Mouse (Mus musculus) thymus, postnatal 4 days (tissue): ENCODE data around the gene Entpd4b.
"Not testable (repeated sequence)": the region's sequence is repeated elsewhere in the genome, so short reads cannot be mapped to it uniquely, and the experiment has no call there.

ENCODE experiments used
- DNase-seq: peaks from one replicate; pipeline ENCODE4 v3.0.0; 2021

Entpd4b gene

DNA sequence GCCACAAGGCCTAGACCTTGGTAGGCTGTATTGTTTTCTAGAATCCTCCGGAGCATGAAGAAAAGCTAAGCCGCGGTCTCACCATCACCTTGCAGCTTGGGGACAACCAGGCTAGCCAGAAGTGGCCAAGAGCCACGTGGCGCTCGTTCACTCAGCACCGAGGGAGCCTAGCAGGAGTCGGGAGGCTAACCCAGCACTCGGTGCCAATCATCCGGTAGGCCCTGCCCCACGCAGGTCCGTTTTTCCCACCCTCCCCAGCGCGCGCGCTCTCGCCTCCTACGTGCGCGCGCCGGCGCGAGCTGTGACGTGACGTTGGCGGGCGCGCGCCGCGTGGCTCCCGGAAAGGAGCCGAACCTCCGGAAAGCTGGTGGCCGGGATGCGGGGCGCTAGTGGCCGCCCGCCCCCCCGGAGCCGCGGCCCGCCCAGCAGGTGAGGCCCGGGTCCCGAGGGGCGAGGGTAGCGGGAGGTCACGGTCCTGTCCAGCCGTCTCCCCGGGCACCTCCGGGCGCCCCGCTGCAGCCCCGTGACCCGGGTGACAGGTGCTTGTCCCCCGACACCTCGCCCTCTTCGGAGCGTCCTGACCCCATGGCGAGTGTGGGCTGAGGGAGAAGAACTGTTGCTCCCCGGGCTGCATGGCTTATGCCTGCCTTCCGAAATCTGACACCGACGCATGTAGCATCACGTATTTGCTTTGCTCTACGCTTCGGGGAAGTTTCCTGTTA lies at the start of gene Entpd4b:
Entpd4b (plus strand) TSS at position 315 of the 722 bp plus-strand sequence.
- not testable (repeated sequence) for DNase-seq

DNA sequence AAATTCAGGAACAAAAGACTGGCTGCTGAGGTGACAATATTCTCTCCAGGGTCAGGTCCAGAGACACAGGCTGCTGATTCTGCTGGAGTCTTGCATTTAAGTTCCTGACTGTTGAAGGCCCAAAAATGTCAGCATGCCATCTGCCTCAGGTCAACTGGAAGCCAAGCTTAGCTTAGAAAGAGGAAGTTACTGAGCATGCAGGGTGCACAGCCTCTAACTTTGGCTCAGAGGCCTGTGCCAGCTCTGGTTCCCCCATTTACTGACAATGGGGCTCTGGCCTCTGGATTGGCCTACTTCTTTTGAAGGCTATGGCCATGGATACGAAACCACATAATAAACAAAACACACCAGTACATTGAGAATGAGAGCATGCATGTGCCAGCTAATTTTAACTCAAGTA lies 48.2 kb upstream of the Entpd4b start:
- DNase-seq = not testable (repeated sequence)

DNA sequence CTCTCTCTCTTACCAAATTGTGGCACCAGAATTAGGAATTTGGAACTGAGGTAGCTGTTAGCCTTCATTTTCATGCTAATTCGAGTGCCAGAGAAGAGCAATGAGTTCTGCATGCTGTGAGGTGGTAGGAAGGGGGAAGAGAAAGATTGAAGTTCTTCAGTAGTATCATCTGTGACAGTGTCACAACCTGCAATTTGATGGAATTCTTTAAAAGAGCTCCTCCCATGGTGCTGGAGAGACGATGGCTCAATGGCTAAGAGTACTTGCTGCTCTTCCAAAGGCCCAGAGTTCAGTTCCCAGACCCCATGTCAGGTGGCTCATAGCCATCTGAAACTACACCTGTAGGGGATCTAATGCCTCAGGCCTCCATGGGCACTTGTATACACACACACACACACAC lies 42.8 kb upstream of the Entpd4b start, which contains the start of gene Gm27179:
Gm27179 (minus strand) TSS at position 101 of the 400 bp plus-strand sequence.
- DNase-seq = not testable (repeated sequence)

DNA sequence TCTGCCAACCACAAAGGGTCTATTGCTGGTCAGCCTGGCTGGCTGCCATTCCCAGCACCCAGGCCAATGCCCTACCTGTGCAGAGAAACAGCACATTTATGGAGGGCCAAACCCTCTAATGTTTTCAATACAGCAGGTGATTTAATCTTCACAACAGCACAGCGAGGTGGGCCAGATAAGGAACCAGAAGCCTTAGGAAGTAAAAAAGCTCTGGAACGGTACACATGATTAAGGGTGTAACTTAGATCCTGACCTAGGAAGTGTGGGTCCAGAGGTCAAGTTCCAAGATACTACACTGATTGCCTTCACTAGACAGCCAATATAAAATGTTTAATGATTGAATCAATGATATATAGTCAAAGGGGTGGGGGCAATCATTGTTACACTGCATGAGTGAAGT lies 34.4 kb upstream of the Entpd4b start:
- DNase-seq = not testable (repeated sequence)

DNA sequence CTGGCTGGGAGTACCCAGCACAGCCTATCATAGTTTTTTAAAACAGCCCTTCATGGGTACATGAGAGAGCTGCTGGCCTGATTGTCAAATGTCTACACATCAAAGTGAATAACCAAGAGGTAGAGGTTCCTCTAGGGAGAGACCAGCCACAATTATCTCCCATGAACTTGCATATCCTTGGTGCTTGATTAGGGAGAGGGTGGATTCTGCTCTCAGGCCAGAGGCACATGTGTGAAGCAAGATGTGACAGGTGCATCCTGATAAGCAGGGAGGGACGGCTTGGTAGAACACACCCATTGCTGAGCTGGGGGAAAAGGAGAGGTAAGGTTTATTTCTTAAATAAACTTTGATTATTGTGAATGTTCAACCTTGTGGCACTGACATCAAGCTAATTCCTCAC lies 32.2 kb upstream of the Entpd4b start:
- DNase-seq = not testable (repeated sequence)

DNA sequence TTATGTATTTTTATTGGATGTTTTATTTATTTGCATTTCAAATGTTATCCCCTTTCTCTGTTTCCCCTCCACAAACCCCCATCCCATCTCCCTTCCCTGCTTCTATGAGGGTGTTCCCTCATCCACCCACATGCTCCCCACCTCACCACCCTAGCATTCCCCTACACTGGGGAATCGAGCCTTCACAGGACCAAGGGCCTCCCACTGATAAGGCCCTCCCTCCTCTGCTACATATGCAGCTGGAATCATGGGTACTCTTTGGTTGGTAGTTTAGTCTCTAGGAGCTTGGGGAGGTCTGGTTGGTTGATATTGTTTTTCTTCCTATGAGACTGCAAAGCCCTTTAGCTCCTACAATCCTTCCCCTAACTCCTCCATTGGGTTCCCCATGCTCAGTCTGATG lies 29.0 kb upstream of the Entpd4b start:
- not testable (repeated sequence) for DNase-seq

DNA sequence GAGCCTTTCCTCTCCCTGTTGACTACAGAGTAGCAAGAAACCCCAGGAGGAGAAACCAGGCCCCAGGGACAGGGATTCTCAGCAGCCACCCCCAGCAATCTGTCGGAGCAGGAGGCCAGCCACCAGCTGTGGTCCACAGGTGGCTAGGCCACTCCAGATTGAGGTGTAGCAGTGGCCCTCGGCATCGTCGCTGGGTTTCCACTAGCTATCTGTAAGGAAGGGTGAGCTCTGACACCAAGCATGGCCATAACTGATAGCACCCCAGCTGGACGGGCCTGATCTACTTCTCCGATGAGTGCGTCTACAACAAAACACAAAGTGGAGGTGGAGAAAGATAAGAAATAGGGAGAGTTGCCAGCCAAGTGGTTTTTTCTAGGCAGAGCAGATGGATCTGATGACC lies 18.7 kb upstream of the Entpd4b start:
- not testable (repeated sequence) for DNase-seq

DNA sequence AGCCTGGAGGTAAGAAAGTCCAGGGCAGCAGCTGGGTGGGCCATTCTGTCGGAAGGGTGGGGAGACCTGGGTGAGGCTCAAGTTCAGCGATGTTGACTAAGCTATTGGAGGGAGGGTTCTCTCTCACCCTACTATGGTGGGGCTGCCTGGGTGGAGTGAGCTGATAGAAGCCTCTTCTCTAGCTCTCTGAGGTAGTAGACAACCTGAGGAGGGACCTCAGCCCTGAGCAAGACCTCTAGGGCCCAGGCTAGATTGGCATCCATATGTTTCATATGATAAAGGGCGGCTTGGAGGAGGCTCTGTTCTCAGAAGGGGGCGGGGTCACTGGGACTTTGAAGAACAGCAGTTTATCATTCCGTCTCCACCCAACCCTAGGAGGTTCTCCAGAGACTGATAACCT lies 15.1 kb upstream of the Entpd4b start:
- DNase-seq = not testable (repeated sequence)

DNA sequence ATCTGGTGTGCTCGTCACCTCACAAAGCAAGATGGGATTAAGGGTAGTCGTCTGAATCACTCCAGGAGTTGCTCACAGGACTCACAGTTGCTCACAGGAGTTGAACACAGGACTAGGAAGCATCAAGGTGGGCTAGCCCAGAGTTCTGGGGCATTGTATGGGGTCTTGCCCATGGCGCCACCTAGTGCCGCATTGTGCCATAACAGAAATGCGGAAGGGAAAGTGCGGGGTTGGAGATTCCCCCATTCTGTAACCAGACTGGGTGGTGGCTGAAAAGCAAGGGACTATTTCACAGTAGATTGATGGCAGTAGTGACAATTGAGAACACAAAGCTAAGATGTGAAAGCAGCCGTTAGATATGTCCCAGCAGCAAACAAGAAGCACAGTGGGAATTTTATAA lies 12.5 kb upstream of the Entpd4b start:
- not testable (repeated sequence) for DNase-seq

DNA sequence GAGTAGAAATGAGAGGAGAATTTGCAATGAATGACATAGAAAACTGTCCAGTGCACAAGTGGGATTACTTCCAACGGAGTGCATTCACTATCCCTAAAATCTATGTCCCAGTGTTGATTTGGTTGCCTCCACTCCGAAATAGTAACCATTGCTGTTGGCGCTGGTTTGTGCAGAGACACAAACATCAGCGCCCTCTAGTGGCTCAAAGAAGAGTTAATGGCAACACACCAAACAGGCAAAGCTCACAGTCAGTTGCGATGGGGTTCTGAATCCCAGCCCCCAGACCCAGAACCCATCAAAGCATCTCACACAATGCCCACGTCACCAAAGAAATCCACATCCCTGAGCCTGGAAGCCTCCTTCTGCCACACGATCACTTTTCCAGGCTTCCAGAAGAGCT lies 11.2 kb upstream of the Entpd4b start:
- DNase-seq = not testable (repeated sequence)

DNA sequence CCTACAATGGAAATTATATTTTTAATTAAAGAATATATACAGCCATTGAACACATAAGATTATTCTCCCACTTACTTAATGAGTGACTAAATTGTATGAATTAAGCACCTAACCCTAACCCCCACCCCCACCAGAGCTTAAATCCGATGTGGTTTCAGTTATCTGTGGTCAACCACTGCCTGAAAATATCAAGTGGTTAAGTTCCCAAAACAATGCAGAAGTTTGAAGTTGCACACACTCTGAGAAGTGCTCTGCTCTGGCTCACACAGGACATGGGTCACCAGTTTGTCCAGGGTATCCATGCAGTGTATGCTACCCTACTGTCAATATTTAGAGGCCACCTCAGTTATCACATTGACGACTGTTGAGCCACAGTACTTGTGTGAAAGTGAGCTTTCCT lies 10.2 kb upstream of the Entpd4b start:
- DNase-seq = not testable (repeated sequence)

DNA sequence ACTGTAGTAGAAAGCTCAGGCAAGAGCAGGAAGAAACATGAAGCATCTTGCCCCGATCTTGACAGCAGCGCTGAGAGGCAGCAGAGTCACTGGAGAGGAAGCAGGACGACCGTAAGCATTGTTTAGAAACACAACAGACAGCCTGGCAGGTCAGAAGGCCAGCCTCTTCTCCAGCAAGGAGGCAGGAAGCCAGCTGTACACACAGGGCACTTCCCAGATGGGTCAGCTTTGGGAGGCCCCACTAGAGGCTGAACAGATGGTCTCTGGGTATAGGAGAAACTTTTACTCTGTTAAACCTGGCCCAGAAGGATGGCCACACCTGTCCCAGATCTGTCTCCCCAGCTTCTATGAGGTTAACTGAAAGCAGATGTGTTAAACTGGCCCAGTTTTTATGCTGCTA lies 7.9 kb upstream of the Entpd4b start:
- DNase-seq = not testable (repeated sequence)

DNA sequence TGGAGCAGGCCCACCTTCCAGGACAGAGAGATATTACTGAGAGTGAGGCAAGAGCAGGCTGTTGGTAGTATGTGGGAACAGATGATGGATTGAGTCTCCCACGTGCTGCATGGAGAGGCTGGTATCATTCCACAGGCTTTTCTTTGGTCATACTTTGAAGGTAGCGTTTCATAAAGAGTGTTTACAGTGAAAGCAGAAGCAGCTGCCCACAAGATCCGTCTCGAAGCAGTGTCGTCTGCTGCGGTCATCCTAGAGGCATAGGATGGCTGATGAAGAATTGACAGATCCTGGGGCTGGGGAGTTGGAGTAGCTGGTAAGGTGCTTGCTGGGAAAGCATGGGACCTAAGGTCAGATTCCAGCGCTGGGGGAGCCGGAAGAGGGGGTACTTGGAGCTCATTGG lies 1.6 kb downstream of the Entpd4b start:
- DNase-seq = not testable (repeated sequence)

DNA sequence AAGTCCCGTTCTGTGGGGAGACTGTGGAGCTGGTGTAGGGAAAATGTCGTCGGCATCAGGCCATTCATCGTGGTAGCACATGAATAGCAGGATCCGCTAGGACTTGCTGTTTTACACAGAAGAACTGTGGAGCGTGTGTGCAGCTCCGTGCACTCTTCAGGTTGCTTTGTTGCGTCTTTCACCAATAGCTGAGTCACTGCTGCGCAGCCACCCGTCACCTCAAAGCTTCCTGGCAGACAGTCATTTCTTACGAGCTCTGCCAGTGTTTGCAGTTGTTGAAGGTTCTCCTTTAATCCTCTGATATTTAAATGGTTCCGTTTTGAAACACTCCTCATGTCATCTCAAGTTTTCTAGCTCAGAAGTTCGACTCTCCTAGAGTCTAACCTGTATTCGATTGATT lies 2.3 kb downstream of the Entpd4b start:
- not testable (repeated sequence) for DNase-seq
